Mouse (Mus musculus) embryonic facial prominence, embryonic 13.5 days (tissue): Measurements from ENCODE around the gene Palm2. TPM values are rescaled to one million over a fixed set of nuclear protein-coding genes. Genes with fewer than 3 reads are reported as not detected.

Experiments used
- ATAC-seq: fragments of 200-750 bp; cut with Nextera tagmentation; 2 replicates; pipeline ENCODE4 v1.8.0; 2017; ENCODE audit warnings: low read depth; ENCODE audit not compliant: insufficient number of reproducible peaks, insufficient read depth, low FRiP score, low TSS enrichment
- H3K27ac ChIP-seq: fragments of 300-500 bp; sonication (generic); 2 replicates; pipeline ENCODE4 v1.5.1; 2015; ENCODE audit warnings: moderate library complexity, mild to moderate bottlenecking, inconsistent platforms
- H3K27me3 ChIP-seq: fragments of 300-500 bp; sonication (generic); 2 replicates; pipeline ENCODE4 v1.6.1; 2015; ENCODE audit warnings: mild to moderate bottlenecking, inconsistent platforms
- H3K36me3 ChIP-seq: fragments of 300-500 bp; sonication (generic); 2 replicates; pipeline ENCODE4 v1.6.1; 2015; ENCODE audit warnings: mild to moderate bottlenecking, inconsistent platforms
- H3K4me1 ChIP-seq: fragments of 300-500 bp; sonication (generic); 2 replicates; pipeline ENCODE4 v1.6.1; 2015; ENCODE audit warnings: inconsistent platforms
- H3K4me2 ChIP-seq: fragments of 300-500 bp; sonication (generic); 2 replicates; pipeline ENCODE4 v1.6.1; 2015; ENCODE audit warnings: moderate library complexity, mild to moderate bottlenecking, inconsistent platforms
- H3K4me3 ChIP-seq: fragments of 300-500 bp; sonication (generic); 2 replicates; pipeline ENCODE4 v1.5.1; 2015; ENCODE audit warnings: mild to moderate bottlenecking, inconsistent platforms
- H3K9ac ChIP-seq: fragments of 300-500 bp; sonication (generic); 2 replicates; pipeline ENCODE4 v1.6.1; 2015; ENCODE audit warnings: mild to moderate bottlenecking, inconsistent platforms
- H3K9me3 ChIP-seq: fragments of 300-500 bp; sonication (generic); 2 replicates; pipeline ENCODE4 v1.6.1; 2016; ENCODE audit warnings: inconsistent platforms
- WGBS: fragments of 180-500 bp; shearing (Covaris S2); methylation state at CpG from one replicate; pipeline ENCODE4 v1.1.7; 2015; ENCODE audit warnings: mixed read lengths; 5-methylcytosine and 5-hydroxymethylcytosine counted together
- polyA plus RNA-seq: library from polyadenylated mRNA; unstranded; fragments of >200 nt; fragmentation: Nextera tagmentation; extraction: Ambion mirVana; gene quantifications from 2 replicates; pipeline ENCODE4 v1.2.1, GENCODE M21; 2015

Gene Palm2
- polyA plus RNA-seq, 1 experiment from 2014 or later = 12.5 TPM

- H3K4me1 ChIP-seq = peaks cover 54% of the 10 kb centered on the region
- H3K9me3 ChIP-seq = no peaks in the 10 kb centered on the region
- peak overlapping the region; percentile 97; the same call in 1 of the 2 replicates for H3K27ac ChIP-seq
- 37% methylated on average over 3 of the region's 3 CpGs for WGBS
- H3K9ac ChIP-seq = no peak overlapping the region
- ATAC-seq = no peak
- no peaks in the 10 kb centered on the region for H3K36me3 ChIP-seq
- no peaks in the 10 kb centered on the region for H3K27me3 ChIP-seq
- peak overlapping the region; percentile 80 for H3K4me2 ChIP-seq
- peak overlapping the region; percentile 65 for H3K4me3 ChIP-seq
These were observed 136.2 kb downstream of the Palm2 start for GRCm38 (mm10) chr4:57570229-57570628.

- no peak overlapping the region for H3K27ac ChIP-seq
- ATAC-seq = no peak
- H3K27me3 ChIP-seq = no peaks in the 10 kb centered on the region
- no peaks in the 10 kb centered on the region for H3K9me3 ChIP-seq
- no peak overlapping the region for H3K9ac ChIP-seq
- no peaks in the 10 kb centered on the region for H3K36me3 ChIP-seq
- H3K4me3 ChIP-seq = no peak overlapping the region
- 84% methylated on average over 3 of the region's 3 CpGs for WGBS
- H3K4me2 ChIP-seq = no peak overlapping the region
- H3K4me1 ChIP-seq = peaks cover 45% of the 10 kb centered on the region
These were observed 140.1 kb downstream of the Palm2 start for GRCm38 (mm10) chr4:57574181-57574580.

- Histone ChIP-seq H3K4me1 (peaks cover 42% of the 10 kb centered on the region), H3K9me3 (no peaks in the 10 kb centered on the region), H3K27ac (no peak overlapping the region), H3K9ac (no peak overlapping the region), H3K27me3 (no peaks in the 10 kb centered on the region), H3K4me2 (no peak overlapping the region), H3K36me3 (no peaks in the 10 kb centered on the region), H3K4me3 (no peak overlapping the region)
- ATAC-seq = no peak
- WGBS = 85% methylated on average over 6 of the region's 6 CpGs
These were observed 140.6 kb downstream of the Palm2 start for GRCm38 (mm10) chr4:57574646-57575045.

- Histone ChIP-seq H3K4me1 (peaks cover 32% of the 10 kb centered on the region), H3K4me2 (no peak overlapping the region), H3K4me3 (no peak overlapping the region), H3K27ac (no peak overlapping the region), H3K9me3 (no peaks in the 10 kb centered on the region), H3K27me3 (no peaks in the 10 kb centered on the region), H3K36me3 (no peaks in the 10 kb centered on the region), H3K9ac (no peak overlapping the region)
- WGBS = 81% methylated on average over 5 of the region's 5 CpGs
- ATAC-seq = no peak
These were observed 141.6 kb downstream of the Palm2 start for GRCm38 (mm10) chr4:57575686-57576085.

- 74% methylated on average over 11 of the region's 11 CpGs for WGBS
- ATAC-seq = no peak
- Histone ChIP-seq H3K9me3 (no peaks in the 10 kb centered on the region), H3K9ac (no peak overlapping the region), H3K27ac (no peak overlapping the region), H3K27me3 (no peaks in the 10 kb centered on the region), H3K4me1 (peaks cover 28% of the 10 kb centered on the region), H3K4me2 (no peak overlapping the region), H3K36me3 (no peaks in the 10 kb centered on the region), H3K4me3 (no peak overlapping the region)
These were observed 142.0 kb downstream of the Palm2 start for GRCm38 (mm10) chr4:57576095-57576494.

GRCm38 (mm10) chr4:57579683-57580082, 145.6 kb downstream of the Palm2 start:
- no peak overlapping the region for H3K4me2 ChIP-seq
- no peak overlapping the region for H3K27ac ChIP-seq
- peaks cover 22% of the 10 kb centered on the region for H3K4me1 ChIP-seq
- WGBS = 73% methylated on average over 10 of the region's 10 CpGs
- no peak for ATAC-seq
- no peak overlapping the region for H3K9ac ChIP-seq
- no peaks in the 10 kb centered on the region for H3K27me3 ChIP-seq
- no peaks in the 10 kb centered on the region for H3K9me3 ChIP-seq
- H3K4me3 ChIP-seq = no peak overlapping the region
- H3K36me3 ChIP-seq = no peaks in the 10 kb centered on the region

- no peak overlapping the region for H3K27ac ChIP-seq
- H3K36me3 ChIP-seq = no peaks in the 10 kb centered on the region
- H3K27me3 ChIP-seq = no peaks in the 10 kb centered on the region
- no peak overlapping the region for H3K4me2 ChIP-seq
- no peak overlapping the region for H3K4me3 ChIP-seq
- H3K9me3 ChIP-seq = no peaks in the 10 kb centered on the region
- H3K4me1 ChIP-seq = no peaks in the 10 kb centered on the region
- ATAC-seq = no peak
- 92% methylated on average over 6 of the region's 6 CpGs for WGBS
- H3K9ac ChIP-seq = no peak overlapping the region
These were observed 151.3 kb downstream of the Palm2 start for GRCm38 (mm10) chr4:57585281-57585800.

- H3K27me3 ChIP-seq = no peaks in the 10 kb centered on the region
- no peak overlapping the region for H3K9ac ChIP-seq
- ATAC-seq = no peak
- 57% methylated on average over 7 of the region's 7 CpGs for WGBS
- no peak overlapping the region for H3K4me2 ChIP-seq
- H3K9me3 ChIP-seq = no peaks in the 10 kb centered on the region
- H3K4me1 ChIP-seq = no peaks in the 10 kb centered on the region
- no peak overlapping the region for H3K4me3 ChIP-seq
- H3K36me3 ChIP-seq = no peaks in the 10 kb centered on the region
- no peak overlapping the region for H3K27ac ChIP-seq
These were observed 153.0 kb downstream of the Palm2 start for GRCm38 (mm10) chr4:57586933-57587658.

- no peak for ATAC-seq
- Histone ChIP-seq H3K9me3 (no peaks in the 10 kb centered on the region), H3K4me1 (no peaks in the 10 kb centered on the region), H3K4me2 (no peak overlapping the region), H3K9ac (no peak overlapping the region), H3K27me3 (no peaks in the 10 kb centered on the region), H3K36me3 (no peaks in the 10 kb centered on the region), H3K27ac (no peak overlapping the region), H3K4me3 (no peak overlapping the region)
- WGBS = 94% methylated on average over 1 of the region's 1 CpGs
These were observed 154.3 kb downstream of the Palm2 start for GRCm38 (mm10) chr4:57588356-57588755.

GRCm38 (mm10) chr4:57592751-57593150, 158.7 kb downstream of the Palm2 start:
- H3K9me3 ChIP-seq = no peaks in the 10 kb centered on the region
- no peaks in the 10 kb centered on the region for H3K36me3 ChIP-seq
- ATAC-seq = no peak
- H3K4me2 ChIP-seq = no peak overlapping the region
- H3K9ac ChIP-seq = no peak overlapping the region
- no peaks in the 10 kb centered on the region for H3K27me3 ChIP-seq
- H3K27ac ChIP-seq = no peak overlapping the region
- peaks cover 5% of the 10 kb centered on the region; the same call in 1 of the 2 replicates for H3K4me1 ChIP-seq
- no peak overlapping the region for H3K4me3 ChIP-seq
- 85% methylated on average over 4 of the region's 4 CpGs for WGBS

- no peak overlapping the region for H3K9ac ChIP-seq
- H3K4me1 ChIP-seq = peaks cover 17% of the 10 kb centered on the region
- no peak overlapping the region for H3K4me3 ChIP-seq
- H3K27ac ChIP-seq = no peak overlapping the region
- no peak for ATAC-seq
- no peaks in the 10 kb centered on the region for H3K36me3 ChIP-seq
- H3K27me3 ChIP-seq = no peaks in the 10 kb centered on the region
- WGBS = 90% methylated on average over 6 of the region's 6 CpGs
- H3K9me3 ChIP-seq = peaks cover 3% of the 10 kb centered on the region; the same call in 1 of the 2 replicates
- no peak overlapping the region for H3K4me2 ChIP-seq
These were observed 165.9 kb downstream of the Palm2 start for GRCm38 (mm10) chr4:57599946-57600345.

GRCm38 (mm10) chr4:57600685-57601457, 166.8 kb downstream of the Palm2 start:
- Histone ChIP-seq H3K27me3 (no peaks in the 10 kb centered on the region), H3K4me3 (no peak overlapping the region), H3K4me1 (peaks cover 17% of the 10 kb centered on the region), H3K9me3 (peaks cover 3% of the 10 kb centered on the region; the same call in 1 of the 2 replicates), H3K27ac (no peak overlapping the region), H3K36me3 (no peaks in the 10 kb centered on the region), H3K9ac (no peak overlapping the region), H3K4me2 (no peak overlapping the region)
- no peak for ATAC-seq
- WGBS = 88% methylated on average over 11 of the region's 11 CpGs
